ENCODE assay signal across 8 mouse cellular contexts in genomic region chr17:53588097-53588855, GRCm38 (mm10). TPM values are rescaled to one million over a fixed set of nuclear protein-coding genes. Genes with fewer than 3 reads are reported as not detected.
A peak's percentile ranks its signal among the peaks of the same experiment; 100 is the strongest.
DNase-seq lines count a peak whose midpoint lies in the region; ATAC-seq lines count a peak whose summit lies in the region.
"Had no signal": no experiment of that assay in that cellular context is flagged by ENCODE, and none has a peak within 500 bp of the region (broad histone marks: within the 10 kb centered on the region; RNA-seq: fewer than 3 reads in every experiment).

No protein-coding gene starts in this region.

- H3K4me2 ChIP-seq in heart, embryonic 15.5 days, result no peak overlapping the region
- H3K4me2 ChIP-seq in liver, embryonic 11.5 days, result no peak overlapping the region

- DNase-seq in heart, postnatal 4 days, result no peak
- DNase-seq in 3T3-L1 (ENCODE audit: low read depth, low spot score), result peak; percentile 50
- DNase-seq in 416B (ENCODE audit: low read depth), result peak; percentile 65
- no peak for DNase-seq in liver, embryonic 11.5 days (ENCODE audit: low spot score)
- DNase-seq in left cerebral cortex, postnatal 10 days (ENCODE audit: extremely low spot score in 1 of 2, low spot score in 2 of 2), result no peak
- no peak for DNase-seq in urinary bladder, postnatal 36 days (ENCODE audit: low spot score in 2 of 2)

- intact Hi-C loops in left cerebral cortex, postnatal 10 days (cut with DNase I), result no loop called here

- no peaks in the 10 kb centered on the region for H3K36me3 ChIP-seq in heart, embryonic 15.5 days
- H3K36me3 ChIP-seq in liver, embryonic 11.5 days (ENCODE audit: control insufficient read depth, insufficient read depth, low read length), result no peaks in the 10 kb centered on the region

- no peak overlapping the region for H3K9ac ChIP-seq in heart, embryonic 15.5 days
- H3K9ac ChIP-seq in liver, embryonic 11.5 days (ENCODE audit: low read depth, low read length), result peak overlapping the region; percentile 32; the same call in 1 of the 2 replicates

- no peak overlapping the region for H3K4me3 ChIP-seq in heart, embryonic 15.5 days
- no peak overlapping the region for H3K4me3 ChIP-seq in liver, embryonic 11.5 days (ENCODE audit: low read depth, low read length)

- no peaks in the 10 kb centered on the region for H3K9me3 ChIP-seq in heart, embryonic 15.5 days (replicated peaks)
- H3K9me3 ChIP-seq in liver, embryonic 11.5 days (ENCODE audit: control insufficient read depth, low read length), result no peaks in the 10 kb centered on the region

- 73% methylated on average over 9 of the region's 9 CpGs for WGBS in heart, embryonic 15.5 days
- 76% methylated on average over 9 of the region's 9 CpGs for whole genome bisulfite sequencing in liver, embryonic 11.5 days

- H3K27me3 ChIP-seq in heart, embryonic 15.5 days, result no peaks in the 10 kb centered on the region
- no peaks in the 10 kb centered on the region for H3K27me3 ChIP-seq in liver, embryonic 11.5 days (replicated peaks; ENCODE audit: control insufficient read depth, insufficient read depth, low read length)
- H3K27me3 ChIP-seq: Patski had no signal

- no peak for ATAC-seq in heart, embryonic 15.5 days (replicated peaks; ENCODE audit: insufficient number of reproducible peaks, insufficient read depth, low FRiP score, low read depth)
- no peak for ATAC-seq in liver, embryonic 11.5 days (replicated peaks; ENCODE audit: low FRiP score)

- H3K27ac ChIP-seq in heart, embryonic 15.5 days, result peak overlapping the region; percentile 90
- H3K27ac ChIP-seq in liver, embryonic 11.5 days (ENCODE audit: low read depth, low read length), result peak overlapping the region; percentile 70

- H3K4me1 ChIP-seq in heart, embryonic 15.5 days (replicated peaks), result peaks cover 37% of the 10 kb centered on the region
- H3K4me1 ChIP-seq in liver, embryonic 11.5 days (replicated peaks; ENCODE audit: control insufficient read depth, insufficient read depth, low read length), result peaks cover 27% of the 10 kb centered on the region

RNA-seq across cellular contexts. Expression of gene Kat2b, which starts 21.6 kb away (rescaled TPM):
- 9.7 and 10.1 TPM in 2 replicates for polyA plus RNA-seq in heart, embryonic 15.5 days (2015; fragmentation: Nextera tagmentation; extraction: Ambion mirVana)
- 10 to 100 TPM; 79.5 to 84.6 TPM for total RNA-seq in heart, postnatal 4 days (2021)
- polyA plus RNA-seq in liver, embryonic 11.5 days (2014; fragmentation: Nextera tagmentation; extraction: Ambion mirVana), result 7.3 and 8.7 TPM in 2 replicates
- 10 to 100 TPM; 10.5 to 20.3 TPM for total RNA-seq in left cerebral cortex, postnatal 10 days (2021)

RNA-seq across cellular contexts. Expression of gene Pp2d1, which starts 49.0 kb away (rescaled TPM):
- 0.18 and 0.21 TPM in 2 replicates for polyA plus RNA-seq in heart, embryonic 15.5 days (2015; fragmentation: Nextera tagmentation; extraction: Ambion mirVana)
- total RNA-seq in heart, postnatal 4 days (2021), result not detected
- 0.12 and 0.38 TPM in 2 replicates for polyA plus RNA-seq in liver, embryonic 11.5 days (2014; fragmentation: Nextera tagmentation; extraction: Ambion mirVana)
- total RNA-seq in left cerebral cortex, postnatal 10 days (2021), result not detected

Comparison
In these comparisons a context has a peak if more than half of its experiments do, and no peak if none do; other contexts are left out.
1. DNase-seq: peak in 3T3-L1 (single experiment) and 416B (single experiment); none in heart, postnatal 4 days (single experiment), liver, embryonic 11.5 days (single experiment), left cerebral cortex, postnatal 10 days (0 of 2) and urinary bladder, postnatal 36 days (0 of 2).